Mouse (Mus musculus) urinary bladder, postnatal 4 days (tissue): ENCODE results near the gene Defa26.
"Not testable (repeated sequence)": the region's sequence is repeated elsewhere in the genome, so short reads cannot be mapped to it uniquely, and the experiment has no call there.

Experiments used
- DNase-seq, 2 experiments: peaks; one replicate each; pipeline ENCODE4 v3.0.0; 2021 to 2022; ENCODE audit warnings: low spot score in 2 of 2

The Defa26 gene

DNA sequence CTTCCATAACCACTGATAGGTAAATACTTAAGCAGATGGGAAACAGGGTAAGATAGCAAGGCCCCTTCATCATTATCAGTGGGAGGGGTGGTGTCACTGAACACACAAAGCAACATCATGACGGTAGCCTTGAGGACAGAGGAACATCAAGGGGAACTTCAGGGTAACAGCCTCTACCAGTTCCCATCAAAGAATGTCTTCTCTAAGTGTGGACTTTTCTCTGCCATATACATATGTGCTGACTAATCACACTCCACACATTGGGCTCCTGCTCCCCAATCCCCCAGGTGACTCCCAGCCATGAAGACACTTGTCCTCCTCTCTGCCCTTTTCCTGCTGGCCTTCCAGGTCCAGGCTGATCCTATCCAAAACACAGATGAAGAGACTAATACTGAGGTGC lies at the start of gene Defa26:
Gene Defa26 (plus strand): TSS at position 301 of the 400 bp plus-strand sequence.
- not testable (repeated sequence) for DNase-seq

DNA sequence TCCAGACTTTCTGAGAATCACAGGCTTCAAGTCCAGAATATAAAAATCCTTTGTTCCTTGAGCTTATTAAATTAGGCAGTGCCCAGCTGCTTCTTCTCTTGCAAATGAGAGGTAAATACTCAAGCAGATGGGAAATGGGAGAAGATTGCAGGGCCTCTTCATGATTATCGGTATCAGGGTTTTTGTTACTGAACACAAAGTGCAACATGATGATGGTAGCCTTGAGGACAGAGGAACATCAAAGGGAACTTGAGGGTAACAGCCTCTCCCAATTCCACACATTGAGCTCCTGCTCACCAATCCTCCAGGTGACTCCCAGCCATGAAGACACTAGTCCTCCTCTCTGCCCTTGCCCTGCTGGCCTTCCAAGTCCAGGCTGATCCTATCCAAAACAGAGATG lies 35.3 kb upstream of the Defa26 start, which contains the start of gene Defa28:
Gene Defa28 (plus strand): TSS at position 301 of the 400 bp plus-strand sequence.
- not testable (repeated sequence) for DNase-seq

DNA sequence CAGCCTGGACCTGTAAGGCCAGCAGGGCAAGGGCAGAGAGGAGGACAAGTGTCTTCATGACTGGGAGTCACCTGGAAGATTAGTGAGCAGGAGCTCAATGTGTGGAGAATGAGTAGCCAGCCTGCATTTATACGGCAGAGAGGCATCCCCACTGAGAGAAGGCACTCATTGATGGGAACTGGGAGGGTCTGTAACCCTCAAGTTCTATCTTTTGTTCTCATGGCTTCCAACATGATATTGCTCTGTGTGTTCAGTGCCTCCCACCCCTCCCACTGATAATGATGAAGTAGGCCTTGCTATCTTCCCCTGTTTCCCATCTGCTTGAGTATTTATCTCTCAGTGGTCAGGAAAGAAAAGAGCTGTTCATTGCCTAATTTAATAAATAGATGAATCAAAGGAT lies 23.6 kb upstream of the Defa26 start, which contains the start of gene Gm7861:
Gene Gm7861 (minus strand): TSS at position 101 of the 400 bp plus-strand sequence.
- DNase-seq, result not testable (repeated sequence)

DNA sequence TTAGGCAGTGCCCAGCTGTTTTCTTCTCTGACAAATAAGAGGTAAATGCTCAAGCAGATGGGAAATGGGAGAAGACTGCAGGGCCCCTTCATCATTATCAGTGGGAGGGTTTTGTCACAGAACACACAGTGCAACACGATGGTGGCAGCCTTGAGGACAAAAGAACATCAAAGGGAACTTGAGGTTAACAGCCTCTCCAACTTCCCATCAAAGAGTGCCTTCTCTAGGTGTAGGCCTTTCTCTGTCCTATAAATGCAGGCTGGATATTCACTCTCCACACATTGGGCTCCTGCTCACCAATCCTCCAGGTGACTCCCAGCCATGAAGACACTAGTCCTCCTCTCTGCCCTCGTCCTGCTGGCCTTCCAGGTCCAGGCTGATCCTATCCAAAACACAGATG lies 37.5 kb downstream of the Defa26 start, which contains the start of gene Defa17:
Gene Defa17 (plus strand): TSS at position 301 of the 400 bp plus-strand sequence.
- DNase-seq, result not testable (repeated sequence)

DNA sequence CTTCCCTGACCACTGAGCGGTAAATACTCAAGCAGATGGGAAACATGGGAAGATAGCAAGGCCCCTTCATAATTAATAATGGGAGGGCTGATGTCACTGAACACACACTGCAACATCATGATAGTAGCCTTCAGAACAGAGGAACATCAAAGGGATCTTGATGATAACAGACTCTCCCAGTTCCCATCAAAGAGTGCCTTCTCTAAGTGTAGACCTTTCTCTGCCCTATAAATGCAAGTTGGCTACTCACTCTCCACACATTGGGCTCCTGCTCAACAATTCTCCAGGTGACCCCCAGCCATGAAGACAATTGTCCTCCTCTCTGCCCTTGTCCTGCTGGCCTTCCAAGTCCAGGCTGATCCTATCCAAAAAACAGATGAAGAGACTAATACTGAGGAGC lies 47.5 kb downstream of the Defa26 start, which contains the start of gene Defa34:
Gene Defa34 (plus strand): TSS at position 301 of the 400 bp plus-strand sequence.
- DNase-seq, result not testable (repeated sequence)
